Mouse (Mus musculus) heart, embryonic 16.5 days (tissue): ENCODE results near the gene Gm20388. TPM values are rescaled to one million over a fixed set of nuclear protein-coding genes. Genes with fewer than 3 reads are reported as not detected.
A peak's percentile ranks its signal among the peaks of the same experiment; 100 is the strongest.

Experiments
- ATAC-seq: fragments of 200-750 bp; cut with Nextera tagmentation; replicated peaks from 2 replicates; pipeline ENCODE4 v1.8.0; 2017; ENCODE audit warnings: moderate number of reproducible peaks; ENCODE audit not compliant: insufficient read depth, low FRiP score; ENCODE audit errors: extremely low read depth
- H3K27ac ChIP-seq: fragments of 300-500 bp; sonication (generic); 2 replicates; pipeline ENCODE4 v1.5.1; 2014; ENCODE audit warnings: mild to moderate bottlenecking, low read length, control low read depth, moderate library complexity
- H3K27me3 ChIP-seq: fragments of 300-500 bp; sonication (generic); 2 replicates; pipeline ENCODE4 v1.6.1; 2014; ENCODE audit warnings: low read length, mixed read lengths; ENCODE audit not compliant: control insufficient read depth, insufficient read depth
- H3K36me3 ChIP-seq: fragments of 300-500 bp; sonication (generic); 2 replicates; pipeline ENCODE4 v1.6.1; 2014; ENCODE audit not compliant: control insufficient read depth, insufficient read depth
- H3K4me1 ChIP-seq: fragments of 300-500 bp; sonication (generic); 2 replicates; pipeline ENCODE4 v1.6.1; 2014; ENCODE audit warnings: low read length, mixed read lengths; ENCODE audit not compliant: control insufficient read depth, insufficient read depth
- H3K4me2 ChIP-seq: fragments of 300-500 bp; sonication (generic); 2 replicates; pipeline ENCODE4 v1.6.1; 2014; ENCODE audit warnings: low read depth, mild to moderate bottlenecking, control low read depth, low read length
- H3K4me3 ChIP-seq: fragments of 300-500 bp; sonication (generic); 2 replicates; pipeline ENCODE4 v1.5.1; 2014; ENCODE audit warnings: mild to moderate bottlenecking, control low read depth, low read length
- H3K9ac ChIP-seq: fragments of 300-500 bp; sonication (generic); 2 replicates; pipeline ENCODE4 v1.6.1; 2014; ENCODE audit warnings: low read length, control low read depth
- H3K9me3 ChIP-seq: fragments of 300-500 bp; sonication (generic); replicated peaks from 2 replicates; pipeline ENCODE4 v1.6.1; 2016; ENCODE audit warnings: low read length; ENCODE audit not compliant: control insufficient read depth
- WGBS: fragments of 180-500 bp; shearing (Covaris S2); extraction: QIAGEN DNeasy Blood & Tissue Kit; methylation state at CpG from one replicate; pipeline ENCODE4 v1.1.7; 2014; 5-methylcytosine and 5-hydroxymethylcytosine counted together
- polyA plus RNA-seq: library from polyadenylated mRNA; unstranded; fragments of >200 nt; fragmentation: Nextera tagmentation; extraction: Ambion mirVana; gene quantifications from 2 replicates; pipeline ENCODE4 v1.2.1, GENCODE M21; 2015

The Gm20388 gene
- polyA plus RNA-seq, 1 experiment from 2014 or later = 4.5 TPM

GRCm38 (mm10) chr8:122651326-122651921 is 2740.8 kb downstream of the Gm20388 start:
- 60% methylated on average over 16 of the region's 16 CpGs for WGBS
- Histone ChIP-seq H3K9me3 (no peaks in the 10 kb centered on the region), H3K9ac (no peak overlapping the region), H3K36me3 (no peaks in the 10 kb centered on the region), H3K4me3 (no peak overlapping the region), H3K4me1 (peaks cover 30% of the 10 kb centered on the region), H3K27ac (no peak overlapping the region), H3K4me2 (no peak overlapping the region), H3K27me3 (no peaks in the 10 kb centered on the region)
- no peak for ATAC-seq

DNA sequence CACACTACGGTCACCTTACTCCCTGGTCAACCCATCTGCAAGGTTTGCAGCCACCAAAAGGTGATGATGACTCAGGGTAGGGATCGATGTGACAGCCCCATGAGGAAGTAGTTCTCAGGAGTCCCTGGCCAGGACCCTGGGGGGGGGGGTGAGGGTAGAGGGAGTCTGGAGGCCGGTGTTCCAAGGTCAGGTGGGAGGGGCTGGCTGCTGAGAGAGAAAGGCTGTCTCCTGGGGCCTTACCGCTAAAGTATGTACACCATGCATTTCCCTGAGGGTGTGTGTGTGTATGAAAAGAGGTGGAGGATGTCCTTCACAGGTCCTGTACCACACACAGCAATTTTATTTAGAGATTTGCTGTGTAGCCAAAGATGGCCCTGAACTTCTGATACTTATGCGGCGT is 2742.0 kb downstream of the Gm20388 start:
- no peak for ATAC-seq
- no peak overlapping the region for H3K4me2 ChIP-seq
- H3K9me3 ChIP-seq = no peaks in the 10 kb centered on the region
- 54% methylated on average over 6 of the region's 6 CpGs for WGBS
- peaks cover 28% of the 10 kb centered on the region for H3K4me1 ChIP-seq
- H3K27ac ChIP-seq = no peak overlapping the region
- no peaks in the 10 kb centered on the region for H3K27me3 ChIP-seq
- H3K4me3 ChIP-seq = no peak overlapping the region
- no peaks in the 10 kb centered on the region for H3K36me3 ChIP-seq
- no peak overlapping the region for H3K9ac ChIP-seq

DNA sequence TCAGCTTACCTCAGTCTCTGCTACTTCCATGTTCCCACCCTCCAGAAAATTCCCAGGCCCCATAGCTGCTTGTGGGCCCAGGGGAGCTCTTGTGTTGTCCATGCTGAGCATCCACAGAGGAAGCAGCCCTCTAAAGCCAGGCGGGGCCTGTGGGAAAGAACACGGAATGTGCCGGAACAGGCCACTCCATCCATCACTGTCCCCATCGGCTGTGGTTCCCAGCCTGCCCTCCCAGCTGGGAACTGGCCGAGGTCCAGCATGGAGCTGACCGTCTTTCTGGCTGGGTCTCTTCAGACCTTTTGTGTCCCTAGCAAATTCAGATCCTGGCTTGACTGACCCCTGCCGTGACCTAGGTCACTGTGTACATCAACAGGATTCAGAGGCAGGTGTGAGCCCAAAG is 2744.1 kb downstream of the Gm20388 start:
- H3K9me3 ChIP-seq = no peaks in the 10 kb centered on the region
- H3K4me2 ChIP-seq = no peak overlapping the region
- H3K4me1 ChIP-seq = peaks cover 30% of the 10 kb centered on the region
- 53% methylated on average over 7 of the region's 7 CpGs for WGBS
- no peak overlapping the region for H3K27ac ChIP-seq
- no peak overlapping the region for H3K4me3 ChIP-seq
- no peak; the same call in 1 of the 2 replicates for ATAC-seq
- H3K27me3 ChIP-seq = no peaks in the 10 kb centered on the region
- no peak overlapping the region for H3K9ac ChIP-seq
- no peaks in the 10 kb centered on the region for H3K36me3 ChIP-seq

DNA sequence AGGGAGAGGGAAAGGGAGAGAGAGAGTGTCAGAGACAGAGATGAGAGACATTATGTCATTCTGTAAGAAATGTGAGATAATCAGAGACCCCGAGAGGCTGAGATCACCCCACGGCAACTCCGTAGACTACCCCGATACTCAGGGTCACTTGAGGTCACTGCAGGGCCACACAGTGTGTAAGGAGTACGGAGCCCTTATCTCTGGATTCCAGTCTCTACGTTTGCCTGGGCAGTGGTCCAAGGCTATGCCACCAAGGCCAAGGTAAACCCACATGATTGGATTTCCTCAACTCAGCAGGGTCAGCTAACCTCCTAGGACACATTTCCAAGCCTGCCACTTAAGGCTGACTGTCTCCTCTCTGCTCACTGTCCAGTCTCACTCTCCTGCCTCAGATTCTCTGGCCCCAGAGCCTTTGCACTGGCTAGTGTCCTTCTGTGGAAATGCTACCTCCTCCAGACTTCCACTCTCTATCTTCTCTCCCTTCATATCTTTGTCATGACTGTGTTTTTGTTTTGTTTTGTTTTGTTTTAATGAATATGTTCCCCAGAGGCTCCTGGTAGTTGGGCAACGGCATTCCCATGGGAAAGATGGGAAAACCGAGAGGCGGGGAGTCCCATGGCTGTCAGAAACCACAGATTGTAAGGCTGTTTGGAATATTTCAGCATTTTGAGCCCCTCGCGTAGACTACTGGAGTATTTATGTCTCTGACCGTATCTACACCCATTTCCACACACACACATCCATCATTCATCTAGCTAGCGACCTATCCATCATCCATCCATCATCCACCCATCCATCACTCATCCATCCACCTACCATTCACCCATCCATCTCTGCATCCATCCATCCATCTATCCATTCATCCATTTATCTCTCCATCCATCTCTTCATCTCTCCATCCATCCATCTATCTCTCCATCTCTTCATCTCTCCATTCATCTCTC is 2745.7 kb downstream of the Gm20388 start:
- Histone ChIP-seq H3K27ac (no peak overlapping the region), H3K9me3 (no peaks in the 10 kb centered on the region), H3K27me3 (no peaks in the 10 kb centered on the region), H3K9ac (no peak overlapping the region), H3K4me1 (peaks cover 36% of the 10 kb centered on the region), H3K36me3 (no peaks in the 10 kb centered on the region), H3K4me3 (no peak overlapping the region), H3K4me2 (no peak overlapping the region)
- 43% methylated on average over 13 of the region's 13 CpGs for WGBS
- peak; percentile 70 for ATAC-seq

DNA sequence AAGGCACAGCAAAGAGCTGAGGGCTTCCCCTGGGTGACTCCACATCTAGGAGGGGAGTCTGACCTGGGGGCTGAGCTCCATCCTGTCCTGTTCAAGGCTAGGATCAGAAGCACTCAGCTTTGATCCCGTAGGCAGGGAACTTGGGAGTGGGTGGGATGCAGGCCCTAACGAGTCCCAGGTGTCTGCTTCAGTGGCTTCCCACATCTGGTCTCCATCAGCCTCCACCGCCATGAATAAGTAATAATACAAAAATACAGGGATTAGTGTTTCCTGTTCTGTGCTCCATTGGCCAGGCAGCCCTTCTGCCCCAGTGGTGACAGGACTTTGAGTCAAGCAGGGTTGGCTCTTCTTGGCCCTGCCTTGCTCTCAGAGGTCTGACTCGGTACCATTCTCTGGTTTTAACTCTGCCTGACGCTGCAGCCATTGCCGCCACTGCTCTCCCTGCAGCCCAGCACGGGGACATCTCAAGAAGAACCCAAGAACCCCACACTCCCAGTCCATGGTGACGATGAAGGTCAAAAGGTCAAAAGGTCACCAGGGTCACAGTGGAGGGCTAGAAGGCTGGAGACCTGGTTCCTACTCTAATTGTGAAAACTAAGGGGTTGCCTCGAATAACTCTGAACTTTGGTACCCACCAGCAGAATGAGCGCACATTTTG is 2747.6 kb downstream of the Gm20388 start:
- WGBS = 67% methylated on average over 10 of the region's 10 CpGs
- ATAC-seq = no peak
- Histone ChIP-seq H3K9me3 (no peaks in the 10 kb centered on the region), H3K36me3 (no peaks in the 10 kb centered on the region), H3K4me3 (no peak overlapping the region), H3K4me1 (peaks cover 42% of the 10 kb centered on the region), H3K27me3 (no peaks in the 10 kb centered on the region), H3K9ac (no peak overlapping the region), H3K4me2 (no peak overlapping the region), H3K27ac (peak overlapping the region; percentile 34; the same call in 1 of the 2 replicates)

- Histone ChIP-seq H3K4me3 (no peak overlapping the region), H3K27ac (no peak overlapping the region), H3K36me3 (no peaks in the 10 kb centered on the region), H3K27me3 (no peaks in the 10 kb centered on the region), H3K9me3 (no peaks in the 10 kb centered on the region), H3K4me1 (peaks cover 47% of the 10 kb centered on the region), H3K4me2 (no peak overlapping the region), H3K9ac (no peak overlapping the region)
- ATAC-seq = no peak
- 85% methylated on average over 9 of the region's 9 CpGs for WGBS
These were observed 2748.1 kb downstream of the Gm20388 start for GRCm38 (mm10) chr8:122658807-122659160.

DNA sequence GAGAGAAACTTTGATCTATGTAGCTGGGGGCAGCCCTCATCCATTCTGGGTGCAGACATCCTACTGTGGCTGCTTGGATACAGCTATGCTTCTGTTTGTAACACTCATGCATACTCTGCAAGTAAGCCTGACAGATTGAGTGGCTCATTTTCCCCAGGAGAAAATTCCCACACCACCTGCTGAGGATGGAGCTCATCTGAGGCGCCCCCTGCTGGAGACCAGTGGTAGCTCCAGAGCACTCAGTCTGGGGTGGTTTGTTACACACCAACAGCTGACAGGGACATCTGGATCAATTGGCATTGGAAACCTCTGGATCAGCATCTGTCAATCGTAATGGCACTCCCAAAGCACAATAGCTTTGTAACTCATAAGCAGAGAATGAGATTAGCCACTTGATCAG is 2749.4 kb downstream of the Gm20388 start:
- no peak for ATAC-seq
- no peaks in the 10 kb centered on the region for H3K9me3 ChIP-seq
- H3K4me2 ChIP-seq = no peak overlapping the region
- H3K36me3 ChIP-seq = no peaks in the 10 kb centered on the region
- H3K4me3 ChIP-seq = no peak overlapping the region
- peaks cover 52% of the 10 kb centered on the region for H3K4me1 ChIP-seq
- no peak overlapping the region for H3K9ac ChIP-seq
- no peak overlapping the region for H3K27ac ChIP-seq
- H3K27me3 ChIP-seq = no peaks in the 10 kb centered on the region
- 83% methylated on average over 2 of the region's 2 CpGs for WGBS

GRCm38 (mm10) chr8:122661138-122661537 is 2750.5 kb downstream of the Gm20388 start:
- 26% methylated on average over 7 of the region's 7 CpGs for WGBS
- Histone ChIP-seq H3K4me2 (no peak overlapping the region), H3K9me3 (no peaks in the 10 kb centered on the region), H3K27me3 (no peaks in the 10 kb centered on the region), H3K36me3 (no peaks in the 10 kb centered on the region), H3K9ac (peak overlapping the region; percentile 18; the same call in 1 of the 2 replicates), H3K27ac (peak overlapping the region; percentile 43), H3K4me1 (peaks cover 51% of the 10 kb centered on the region), H3K4me3 (no peak overlapping the region)
- peak; percentile 17; the same call in 1 of the 2 replicates for ATAC-seq

DNA sequence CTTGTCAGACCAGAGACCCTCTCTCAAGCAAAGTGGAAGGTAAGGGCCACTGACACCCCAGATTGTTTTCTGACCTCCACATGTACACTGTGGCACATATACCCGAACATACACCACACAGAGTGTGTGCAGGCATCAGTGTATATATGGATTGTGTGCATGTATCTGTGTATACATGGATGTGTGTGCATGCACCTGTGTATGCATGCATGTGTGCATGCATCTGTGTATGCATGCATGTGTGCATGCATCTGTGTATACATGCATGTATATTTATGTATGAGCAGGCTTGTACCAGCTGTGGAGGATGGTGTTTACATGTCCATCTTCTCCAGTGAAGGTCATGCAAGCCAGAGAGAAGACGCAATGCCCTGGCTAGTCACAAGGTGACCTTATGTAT is 2751.3 kb downstream of the Gm20388 start:
- WGBS = 74% methylated on average over 2 of the region's 2 CpGs
- Histone ChIP-seq H3K4me3 (no peak overlapping the region), H3K4me2 (no peak overlapping the region), H3K27ac (no peak overlapping the region), H3K27me3 (no peaks in the 10 kb centered on the region), H3K36me3 (no peaks in the 10 kb centered on the region), H3K9me3 (no peaks in the 10 kb centered on the region), H3K9ac (no peak overlapping the region), H3K4me1 (peaks cover 56% of the 10 kb centered on the region)
- ATAC-seq = no peak
